Mouse (Mus musculus): ENCODE data around the gene Zdhhc24.

Gene Zdhhc24

GRCm38 (mm10) chr19:4878405-4879323 lies at the start of gene Zdhhc24:
TSS of gene Zdhhc24 (plus strand) at chr19:4878668.
- Histone ChIP-seq H3K4me1 (replicated peaks; ENCODE audit: low read depth, low read length) (peaks cover 65% of the 10 kb centered on the region), H3K27me3 (ENCODE audit: insufficient read depth, low read length) (peaks cover 2% of the 10 kb centered on the region; the same call in 1 of the 2 replicates), H3K9me3 (ENCODE audit: low read length) (no peaks in the 10 kb centered on the region), H3K4me3 (replicated peaks; ENCODE audit: low read length) (peak within 1 kb of the TSS; percentile 98), H3K36me3 (ENCODE audit: insufficient read depth, low read length) (peaks cover 37% of the 10 kb centered on the region)
- TF ChIP-seq NANOG (IDR thresholded peaks at IDR 0.05; ENCODE audit: borderline replicate concordance, low read length) (no peak), CTCF (conservative IDR thresholded peaks at IDR 0.05; ENCODE audit: low read length) (no peak), POU5F1 (IDR thresholded peaks at IDR 0.05; ENCODE audit: borderline replicate concordance, low read length) (no peak)

- H3K36me3 ChIP-seq (ENCODE audit: insufficient read depth, low read length): peaks cover 61% of the 10 kb centered on the region
- H3K27me3 ChIP-seq (ENCODE audit: insufficient read depth, low read length): no peaks in the 10 kb centered on the region
- H3K9me3 ChIP-seq (ENCODE audit: low read length): no peaks in the 10 kb centered on the region
- peaks cover 92% of the 10 kb centered on the region for H3K4me1 ChIP-seq (replicated peaks; ENCODE audit: low read depth, low read length)
- H3K4me3 ChIP-seq (replicated peaks; ENCODE audit: low read length): peak overlapping the region; percentile 48; the same call in 1 of the 2 replicates
- no peak for TF ChIP-seq CTCF (conservative IDR thresholded peaks at IDR 0.05; ENCODE audit: low read length)
- TF ChIP-seq NANOG (IDR thresholded peaks at IDR 0.05; ENCODE audit: borderline replicate concordance, low read length): no peak
- TF ChIP-seq POU5F1 (IDR thresholded peaks at IDR 0.05; ENCODE audit: borderline replicate concordance, low read length): no peak
These were observed 49.3 kb upstream of the Zdhhc24 start for GRCm38 (mm10) chr19:4829156-4829555.

GRCm38 (mm10) chr19:4833977-4834376 lies 44.5 kb upstream of the Zdhhc24 start:
- H3K27me3 ChIP-seq (ENCODE audit: insufficient read depth, low read length): no peaks in the 10 kb centered on the region
- peaks cover 50% of the 10 kb centered on the region for H3K36me3 ChIP-seq (ENCODE audit: insufficient read depth, low read length)
- peaks cover 98% of the 10 kb centered on the region for H3K4me1 ChIP-seq (replicated peaks; ENCODE audit: low read depth, low read length)
- no peak overlapping the region for H3K4me3 ChIP-seq (replicated peaks; ENCODE audit: low read length)
- H3K9me3 ChIP-seq (ENCODE audit: low read length): no peaks in the 10 kb centered on the region
- TF ChIP-seq POU5F1 (IDR thresholded peaks at IDR 0.05; ENCODE audit: borderline replicate concordance, low read length): no peak
- TF ChIP-seq NANOG (IDR thresholded peaks at IDR 0.05; ENCODE audit: borderline replicate concordance, low read length): no peak
- no peak for TF ChIP-seq CTCF (conservative IDR thresholded peaks at IDR 0.05; ENCODE audit: low read length)

- peaks cover 41% of the 10 kb centered on the region for H3K36me3 ChIP-seq (ENCODE audit: insufficient read depth, low read length)
- H3K4me1 ChIP-seq (replicated peaks; ENCODE audit: low read depth, low read length): peaks cover 90% of the 10 kb centered on the region
- H3K27me3 ChIP-seq (ENCODE audit: insufficient read depth, low read length): peaks cover 15% of the 10 kb centered on the region
- TF ChIP-seq CTCF (conservative IDR thresholded peaks at IDR 0.05; ENCODE audit: low read length) (no peak), POU5F1 (IDR thresholded peaks at IDR 0.05; ENCODE audit: borderline replicate concordance, low read length) (no peak), NANOG (IDR thresholded peaks at IDR 0.05; ENCODE audit: borderline replicate concordance, low read length) (no peak)
- 0 out of 2 replicates have a peak overlapping the region, but pooled peaks have one; percentile 1 for H3K4me3 ChIP-seq (replicated peaks; ENCODE audit: low read length)
- H3K9me3 ChIP-seq (ENCODE audit: low read length): no peaks in the 10 kb centered on the region
These were observed 42.4 kb upstream of the Zdhhc24 start for GRCm38 (mm10) chr19:4836096-4836495.

GRCm38 (mm10) chr19:4837049-4837448 lies 41.4 kb upstream of the Zdhhc24 start:
- TF ChIP-seq NANOG (IDR thresholded peaks at IDR 0.05; ENCODE audit: borderline replicate concordance, low read length) (no peak), CTCF (conservative IDR thresholded peaks at IDR 0.05; ENCODE audit: low read length) (no peak), POU5F1 (IDR thresholded peaks at IDR 0.05; ENCODE audit: borderline replicate concordance, low read length) (no peak)
- no peaks in the 10 kb centered on the region for H3K9me3 ChIP-seq (ENCODE audit: low read length)

GRCm38 (mm10) chr19:4838526-4839140 lies 39.8 kb upstream of the Zdhhc24 start:
- Histone ChIP-seq H3K4me1 (replicated peaks; ENCODE audit: low read depth, low read length) (peaks cover 73% of the 10 kb centered on the region), H3K4me3 (replicated peaks; ENCODE audit: low read length) (peak overlapping the region; percentile 88), H3K27me3 (ENCODE audit: insufficient read depth, low read length) (peaks cover 23% of the 10 kb centered on the region), H3K36me3 (ENCODE audit: insufficient read depth, low read length) (peaks cover 21% of the 10 kb centered on the region), H3K9me3 (ENCODE audit: low read length) (no peaks in the 10 kb centered on the region)
- no peak for TF ChIP-seq POU5F1 (IDR thresholded peaks at IDR 0.05; ENCODE audit: borderline replicate concordance, low read length)

More at GRCm38 (mm10) chr19:4837049-4837448, 41.4 kb upstream of the Zdhhc24 start:
- Histone ChIP-seq H3K4me3 (replicated peaks; ENCODE audit: low read length) (no peak overlapping the region), H3K36me3 (ENCODE audit: insufficient read depth, low read length) (peaks cover 37% of the 10 kb centered on the region), H3K27me3 (ENCODE audit: insufficient read depth, low read length) (peaks cover 23% of the 10 kb centered on the region), H3K4me1 (replicated peaks; ENCODE audit: low read depth, low read length) (peaks cover 87% of the 10 kb centered on the region)

- Histone ChIP-seq H3K4me3 (replicated peaks; ENCODE audit: low read length) (peak within 1 kb of the TSS; percentile 88), H3K4me1 (replicated peaks; ENCODE audit: low read depth, low read length) (peaks cover 68% of the 10 kb centered on the region), H3K27me3 (ENCODE audit: insufficient read depth, low read length) (peaks cover 23% of the 10 kb centered on the region), H3K36me3 (ENCODE audit: insufficient read depth, low read length) (peaks cover 16% of the 10 kb centered on the region; the same call in 1 of the 2 replicates), H3K9me3 (ENCODE audit: low read length) (no peaks in the 10 kb centered on the region)
- TF ChIP-seq POU5F1 (IDR thresholded peaks at IDR 0.05; ENCODE audit: borderline replicate concordance, low read length): no peak
- TF ChIP-seq CTCF (conservative IDR thresholded peaks at IDR 0.05; ENCODE audit: low read length): no peak
- no peak for TF ChIP-seq NANOG (IDR thresholded peaks at IDR 0.05; ENCODE audit: borderline replicate concordance, low read length)
These were observed 39.3 kb upstream of the Zdhhc24 start, which contains the start of the genes Ccs and Ccdc87 for GRCm38 (mm10) chr19:4839149-4839548. TSS of gene Ccs (minus strand) at chr19:4839332. TSS of gene Ccdc87 (plus strand) at chr19:4839366.

GRCm38 (mm10) chr19:4840848-4841247 lies 37.6 kb upstream of the Zdhhc24 start:
- TF ChIP-seq NANOG (IDR thresholded peaks at IDR 0.05; ENCODE audit: borderline replicate concordance, low read length) (no peak), POU5F1 (IDR thresholded peaks at IDR 0.05; ENCODE audit: borderline replicate concordance, low read length) (no peak), CTCF (conservative IDR thresholded peaks at IDR 0.05; ENCODE audit: low read length) (no peak)
- Histone ChIP-seq H3K4me3 (replicated peaks; ENCODE audit: low read length) (no peak overlapping the region), H3K36me3 (ENCODE audit: insufficient read depth, low read length) (0 out of 2 replicates have a peak, but pooled peaks cover 10% of the 10 kb centered on the region), H3K27me3 (ENCODE audit: insufficient read depth, low read length) (peaks cover 23% of the 10 kb centered on the region), H3K4me1 (replicated peaks; ENCODE audit: low read depth, low read length) (peaks cover 54% of the 10 kb centered on the region), H3K9me3 (ENCODE audit: low read length) (no peaks in the 10 kb centered on the region)
